Mouse (Mus musculus) hindbrain, embryonic 13.5 days (tissue): ENCODE data around the gene Gng3. TPM values are rescaled to one million over a fixed set of nuclear protein-coding genes. Genes with fewer than 3 reads are reported as not detected.

Source experiments
- ATAC-seq: fragments of 200-750 bp; cut with Nextera tagmentation; 2 replicates; pipeline ENCODE4 v1.8.0; 2017; ENCODE audit warnings: moderate TSS enrichment; ENCODE audit not compliant: low FRiP score
- H3K27ac ChIP-seq: fragments of 300-500 bp; sonication (generic); 2 replicates; pipeline ENCODE4 v1.5.1; 2015; ENCODE audit warnings: inconsistent platforms, mild to moderate bottlenecking, moderate library complexity
- H3K27me3 ChIP-seq: fragments of 300-500 bp; sonication (generic); 2 replicates; pipeline ENCODE4 v1.6.1; 2015; ENCODE audit warnings: mild to moderate bottlenecking, inconsistent platforms
- H3K36me3 ChIP-seq: fragments of 300-500 bp; sonication (generic); 2 replicates; pipeline ENCODE4 v1.6.1; 2015; ENCODE audit warnings: mild to moderate bottlenecking, inconsistent platforms
- H3K4me1 ChIP-seq: fragments of 300-500 bp; sonication (generic); replicated peaks from 2 replicates; pipeline ENCODE4 v1.6.1; 2015; ENCODE audit warnings: inconsistent platforms
- H3K4me2 ChIP-seq: fragments of 300-500 bp; sonication (generic); 2 replicates; pipeline ENCODE4 v1.6.1; 2015; ENCODE audit warnings: inconsistent platforms, mild to moderate bottlenecking, moderate library complexity
- H3K4me3 ChIP-seq: fragments of 300-500 bp; sonication (generic); 2 replicates; pipeline ENCODE4 v1.5.1; 2015; ENCODE audit warnings: mild to moderate bottlenecking, inconsistent platforms
- H3K9ac ChIP-seq: fragments of 300-500 bp; sonication (generic); 2 replicates; pipeline ENCODE4 v1.6.1; 2015; ENCODE audit warnings: mild to moderate bottlenecking, inconsistent platforms
- H3K9me3 ChIP-seq: fragments of 300-500 bp; sonication (generic); 2 replicates; pipeline ENCODE4 v1.6.1; 2016; ENCODE audit warnings: inconsistent platforms
- WGBS: fragments of 180-500 bp; shearing (Covaris S2); methylation state at CpG from one replicate; pipeline ENCODE4 v1.1.7; 2015; 5-methylcytosine and 5-hydroxymethylcytosine counted together
- polyA plus RNA-seq: library from polyadenylated mRNA; unstranded; fragments of >200 nt; fragmentation: Nextera tagmentation; extraction: Ambion mirVana; gene quantifications from 2 replicates; pipeline ENCODE4 v1.2.1, GENCODE M21; 2015

Gene Gng3
- polyA plus RNA-seq, 1 experiment from 2014 or later = 346 TPM

GRCm38 (mm10) chr19:8819596-8820423 lies 19.2 kb downstream of the Gng3 start, which contains the start of gene Hnrnpul2:
Gene Hnrnpul2, plus strand, starts transcription at chr19:8820010.
- H3K27me3 ChIP-seq = no peaks in the 10 kb centered on the region
- H3K9me3 ChIP-seq = no peaks in the 10 kb centered on the region
- peak within 1 kb of the TSS; percentile 96 for H3K4me2 ChIP-seq
- peak within 1 kb of the TSS; percentile 99 for H3K27ac ChIP-seq
- H3K9ac ChIP-seq = peak within 1 kb of the TSS; percentile 99
- WGBS = under 1% methylated on average over 81 of the region's 83 CpGs
- peaks cover 58% of the 10 kb centered on the region for H3K4me1 ChIP-seq
- ATAC-seq = peak; percentile 97
- H3K36me3 ChIP-seq = peaks cover 29% of the 10 kb centered on the region
- peak within 1 kb of the TSS; percentile 99 for H3K4me3 ChIP-seq

DNA sequence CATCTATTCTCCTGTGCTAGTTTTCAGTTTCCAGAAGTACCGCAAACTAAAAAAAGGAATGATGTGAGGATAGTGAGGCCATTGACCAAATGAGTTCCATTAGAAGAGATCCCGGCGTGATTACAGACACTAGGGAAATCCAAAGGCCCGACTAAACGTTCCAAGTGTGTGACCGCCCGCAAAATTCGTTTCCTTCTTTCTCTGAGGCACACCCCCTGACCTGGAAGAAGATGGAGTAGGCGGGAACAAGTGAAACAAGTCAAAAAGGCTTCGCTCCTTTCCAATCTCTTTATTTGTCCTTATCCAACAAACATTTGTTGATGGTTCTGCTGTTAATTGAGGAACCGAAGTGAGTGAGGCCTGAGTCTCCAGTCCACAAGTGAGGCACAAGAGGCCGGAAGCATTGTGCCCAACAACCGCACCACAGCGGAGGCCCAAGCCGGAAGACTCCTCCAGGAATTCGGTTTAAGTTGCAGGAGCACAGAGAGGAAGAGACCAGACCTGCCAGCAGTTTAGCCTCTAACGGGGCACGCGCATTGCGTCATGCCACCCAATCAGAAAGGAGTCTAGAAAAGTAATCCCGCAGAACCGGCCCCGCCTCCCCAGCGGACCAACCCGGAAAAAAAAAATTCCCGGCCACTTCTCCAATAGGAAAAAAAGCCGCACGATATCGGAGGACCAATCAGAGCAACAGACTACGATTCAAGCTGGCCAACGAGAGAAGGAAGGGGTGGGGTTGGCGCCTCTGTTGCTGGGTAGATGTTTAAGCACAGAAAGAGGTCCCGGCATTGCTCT lies 20.0 kb downstream of the Gng3 start, which contains the start of gene Ttc9c:
TSS of gene Ttc9c (minus strand) at position 533 of the 795 bp plus-strand sequence.
- Histone ChIP-seq H3K4me1 (peaks cover 60% of the 10 kb centered on the region), H3K36me3 (peaks cover 27% of the 10 kb centered on the region), H3K4me3 (peak within 1 kb of the TSS; percentile 99), H3K27me3 (no peaks in the 10 kb centered on the region), H3K9me3 (no peaks in the 10 kb centered on the region), H3K4me2 (peak within 1 kb of the TSS; percentile 96), H3K9ac (peak within 1 kb of the TSS; percentile 99), H3K27ac (peak within 1 kb of the TSS; percentile 99)
- under 1% methylated on average over 33 of the region's 33 CpGs for WGBS
- peak; percentile 95 for ATAC-seq

GRCm38 (mm10) chr19:8818301-8818798 lies 20.6 kb downstream of the Gng3 start:
- peak overlapping the region; percentile 99 for H3K4me3 ChIP-seq
- H3K4me2 ChIP-seq = peak overlapping the region; percentile 96
- H3K4me1 ChIP-seq = peaks cover 56% of the 10 kb centered on the region
- no peak for ATAC-seq
- H3K27me3 ChIP-seq = no peaks in the 10 kb centered on the region
- peaks cover 26% of the 10 kb centered on the region for H3K36me3 ChIP-seq
- no peaks in the 10 kb centered on the region for H3K9me3 ChIP-seq
- H3K9ac ChIP-seq = peak overlapping the region; percentile 90
- 35% methylated on average over 14 of the region's 14 CpGs for WGBS
- H3K27ac ChIP-seq = peak overlapping the region; percentile 89

DNA sequence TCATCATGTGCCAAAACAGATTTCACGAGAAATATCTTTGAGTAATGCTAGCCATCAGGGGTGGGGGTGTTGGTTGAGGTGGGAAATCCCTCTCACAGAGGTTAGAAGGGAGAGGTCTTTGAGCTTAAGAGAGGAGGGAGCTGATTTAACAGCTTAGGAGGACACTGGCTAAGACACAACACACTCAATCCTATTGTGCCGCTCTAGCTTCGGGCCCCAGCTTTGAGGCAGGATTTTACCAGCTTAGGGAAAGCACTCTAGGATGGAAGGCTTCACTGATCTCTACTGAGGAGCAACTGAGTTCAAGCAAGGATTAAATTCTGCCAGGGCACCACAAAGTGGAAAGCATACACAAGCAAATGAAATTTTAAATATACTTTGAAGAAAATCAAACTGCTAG lies 22.0 kb downstream of the Gng3 start:
- Histone ChIP-seq H3K4me1 (peaks cover 42% of the 10 kb centered on the region), H3K9me3 (no peaks in the 10 kb centered on the region), H3K4me2 (peak overlapping the region; percentile 27), H3K27me3 (no peaks in the 10 kb centered on the region), H3K36me3 (peaks cover 31% of the 10 kb centered on the region), H3K27ac (no peak overlapping the region), H3K4me3 (peak overlapping the region; percentile 16), H3K9ac (peak overlapping the region; percentile 49)
- 78% methylated on average over 3 of the region's 3 CpGs for WGBS
- ATAC-seq = no peak

DNA sequence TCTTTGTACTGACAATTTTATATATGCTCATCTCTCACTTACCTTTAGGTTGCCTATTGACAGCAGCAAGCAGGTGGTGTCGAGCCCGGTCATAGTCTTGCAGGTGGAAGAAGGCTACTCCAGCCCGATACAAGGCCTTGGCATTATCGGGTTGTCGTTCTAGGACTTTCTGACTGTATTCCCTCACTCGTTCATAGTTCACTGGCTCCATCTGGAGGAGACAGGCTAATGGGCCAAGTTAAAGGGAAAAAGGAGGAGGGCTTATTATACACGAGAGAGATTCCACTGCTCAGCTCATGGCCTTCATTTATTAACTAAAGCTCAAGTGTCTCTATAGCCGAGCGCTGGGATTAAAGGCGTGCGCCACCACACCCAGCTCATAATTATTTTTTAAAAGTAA lies 23.2 kb downstream of the Gng3 start:
- no peaks in the 10 kb centered on the region for H3K27me3 ChIP-seq
- peaks cover 35% of the 10 kb centered on the region for H3K4me1 ChIP-seq
- H3K4me2 ChIP-seq = peak overlapping the region; percentile 19; the same call in 1 of the 2 replicates
- 74% methylated on average over 11 of the region's 11 CpGs for WGBS
- ATAC-seq = no peak
- H3K9ac ChIP-seq = peak overlapping the region; percentile 53; the same call in 1 of the 2 replicates
- peaks cover 40% of the 10 kb centered on the region for H3K36me3 ChIP-seq
- H3K27ac ChIP-seq = no peak overlapping the region
- H3K9me3 ChIP-seq = no peaks in the 10 kb centered on the region
- no peak overlapping the region for H3K4me3 ChIP-seq

GRCm38 (mm10) chr19:8806810-8807209 lies 32.2 kb downstream of the Gng3 start:
- no peak overlapping the region for H3K9ac ChIP-seq
- no peaks in the 10 kb centered on the region for H3K9me3 ChIP-seq
- no peak overlapping the region for H3K27ac ChIP-seq
- no peak overlapping the region for H3K4me3 ChIP-seq
- H3K27me3 ChIP-seq = no peaks in the 10 kb centered on the region
- H3K36me3 ChIP-seq = peaks cover 64% of the 10 kb centered on the region
- WGBS = 95% methylated on average over 5 of the region's 5 CpGs
- peaks cover 24% of the 10 kb centered on the region for H3K4me1 ChIP-seq
- ATAC-seq = no peak
- H3K4me2 ChIP-seq = no peak overlapping the region

DNA sequence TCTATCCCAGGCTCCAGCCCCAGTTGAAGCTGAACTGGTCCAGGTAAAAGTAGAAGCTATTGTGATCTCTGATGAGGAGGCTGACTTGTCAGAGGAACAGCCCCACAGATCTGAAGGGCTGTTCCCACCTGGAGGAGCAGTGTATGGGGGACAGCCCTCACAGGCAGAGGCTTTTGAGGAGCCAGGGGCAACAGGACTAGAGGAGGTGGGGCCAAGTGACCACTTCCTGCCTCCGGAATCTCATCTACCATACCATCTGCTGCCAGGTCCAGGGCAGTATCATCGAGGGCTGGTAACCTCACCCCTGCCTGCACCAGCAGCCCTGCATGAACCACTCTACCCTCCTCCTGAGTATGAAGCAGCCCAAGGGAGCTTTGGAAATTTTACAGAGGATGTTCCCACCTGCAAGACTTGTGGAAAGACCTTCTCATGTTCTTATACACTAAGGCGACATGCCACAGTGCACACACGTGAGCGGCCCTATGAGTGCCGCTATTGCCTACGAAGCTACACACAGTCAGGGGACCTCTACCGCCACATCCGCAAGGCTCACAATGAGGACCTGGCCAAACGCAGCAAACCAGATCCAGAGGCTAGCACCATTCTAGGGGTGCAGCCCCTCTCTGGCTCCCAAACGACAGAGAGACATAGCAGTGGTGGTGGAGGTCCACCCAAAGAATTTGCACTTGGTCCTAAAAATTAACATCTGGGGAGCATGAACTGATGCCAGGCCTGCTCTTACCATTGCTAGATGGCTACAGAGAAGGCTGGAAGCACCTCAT lies 34.9 kb downstream of the Gng3 start:
- no peak for ATAC-seq
- Histone ChIP-seq H3K4me1 (peaks cover 27% of the 10 kb centered on the region), H3K27ac (no peak overlapping the region), H3K4me2 (no peak overlapping the region), H3K36me3 (peaks cover 43% of the 10 kb centered on the region), H3K4me3 (no peak overlapping the region), H3K9ac (no peak overlapping the region), H3K27me3 (no peaks in the 10 kb centered on the region), H3K9me3 (no peaks in the 10 kb centered on the region)
- 92% methylated on average over 11 of the region's 11 CpGs for WGBS

- Histone ChIP-seq H3K4me1 (peaks cover 30% of the 10 kb centered on the region), H3K4me3 (peak overlapping the region; percentile 60), H3K9ac (peak overlapping the region; percentile 46; the same call in 1 of the 2 replicates), H3K4me2 (peak overlapping the region; percentile 73), H3K36me3 (peaks cover 38% of the 10 kb centered on the region), H3K9me3 (no peaks in the 10 kb centered on the region), H3K27me3 (no peaks in the 10 kb centered on the region), H3K27ac (peak overlapping the region; percentile 90)
- WGBS = 91% methylated on average over 9 of the region's 9 CpGs
- no peak for ATAC-seq
These were observed 35.7 kb downstream of the Gng3 start for GRCm38 (mm10) chr19:8803204-8803780.

DNA sequence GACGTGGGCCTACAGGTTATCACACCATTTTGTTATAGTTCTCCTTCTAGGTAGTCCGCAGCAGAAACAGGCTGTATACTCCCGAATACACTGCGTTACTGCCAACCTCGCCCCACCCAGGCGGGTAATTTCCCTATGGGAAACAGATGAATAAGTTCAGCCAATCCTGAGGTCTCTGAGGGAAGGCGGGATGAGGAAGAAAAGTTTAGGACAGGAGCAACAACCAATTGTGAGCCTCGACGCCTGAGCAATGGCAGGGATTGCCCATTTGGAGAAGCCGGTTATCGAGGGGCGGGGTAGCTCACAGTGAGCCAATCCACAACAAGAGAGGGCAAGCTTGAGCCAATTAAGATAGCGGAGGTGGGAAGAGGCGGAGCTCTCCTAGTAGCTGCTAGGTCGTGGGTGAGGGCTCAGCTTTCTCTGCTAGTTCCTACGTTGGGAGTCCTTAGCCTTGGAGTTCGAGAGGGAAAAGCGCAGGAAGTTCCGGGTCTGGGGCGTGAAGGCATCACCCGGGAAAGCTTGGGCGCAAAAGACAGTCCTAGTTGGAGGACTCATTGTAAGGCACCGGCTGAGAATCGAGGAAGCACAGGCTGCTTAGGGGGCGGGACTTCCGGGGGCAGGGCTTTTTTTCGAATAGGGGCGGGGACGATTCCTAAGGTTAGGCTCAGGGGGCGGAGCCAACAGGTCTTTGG lies 36.7 kb downstream of the Gng3 start, which contains the start of gene Zbtb3:
TSS of gene Zbtb3 (plus strand) at position 426 of the 692 bp plus-strand sequence.
- peak within 1 kb of the TSS; percentile 60 for H3K4me3 ChIP-seq
- no peaks in the 10 kb centered on the region for H3K27me3 ChIP-seq
- peak within 1 kb of the TSS; percentile 90 for H3K27ac ChIP-seq
- peak within 1 kb of the TSS; percentile 69 for H3K9ac ChIP-seq
- peak; percentile 98 for ATAC-seq
- H3K4me2 ChIP-seq = peak within 1 kb of the TSS; percentile 73
- WGBS = under 1% methylated on average over 30 of the region's 30 CpGs
- peaks cover 37% of the 10 kb centered on the region for H3K4me1 ChIP-seq
- H3K9me3 ChIP-seq = no peaks in the 10 kb centered on the region
- H3K36me3 ChIP-seq = peaks cover 28% of the 10 kb centered on the region

- H3K36me3 ChIP-seq = peaks cover 22% of the 10 kb centered on the region
- H3K9me3 ChIP-seq = no peaks in the 10 kb centered on the region
- peaks cover 30% of the 10 kb centered on the region for H3K4me1 ChIP-seq
- no peaks in the 10 kb centered on the region for H3K27me3 ChIP-seq
- peak overlapping the region; percentile 16; the same call in 1 of the 2 replicates for H3K9ac ChIP-seq
- ATAC-seq = no peak
- peak overlapping the region; percentile 97 for H3K4me2 ChIP-seq
- H3K27ac ChIP-seq = no peak overlapping the region
- H3K4me3 ChIP-seq = no peak overlapping the region
These were observed 40.1 kb downstream of the Gng3 start for GRCm38 (mm10) chr19:8798947-8799315.
